Mouse (Mus musculus): ENCODE data around the gene Cyth1.

DNA sequence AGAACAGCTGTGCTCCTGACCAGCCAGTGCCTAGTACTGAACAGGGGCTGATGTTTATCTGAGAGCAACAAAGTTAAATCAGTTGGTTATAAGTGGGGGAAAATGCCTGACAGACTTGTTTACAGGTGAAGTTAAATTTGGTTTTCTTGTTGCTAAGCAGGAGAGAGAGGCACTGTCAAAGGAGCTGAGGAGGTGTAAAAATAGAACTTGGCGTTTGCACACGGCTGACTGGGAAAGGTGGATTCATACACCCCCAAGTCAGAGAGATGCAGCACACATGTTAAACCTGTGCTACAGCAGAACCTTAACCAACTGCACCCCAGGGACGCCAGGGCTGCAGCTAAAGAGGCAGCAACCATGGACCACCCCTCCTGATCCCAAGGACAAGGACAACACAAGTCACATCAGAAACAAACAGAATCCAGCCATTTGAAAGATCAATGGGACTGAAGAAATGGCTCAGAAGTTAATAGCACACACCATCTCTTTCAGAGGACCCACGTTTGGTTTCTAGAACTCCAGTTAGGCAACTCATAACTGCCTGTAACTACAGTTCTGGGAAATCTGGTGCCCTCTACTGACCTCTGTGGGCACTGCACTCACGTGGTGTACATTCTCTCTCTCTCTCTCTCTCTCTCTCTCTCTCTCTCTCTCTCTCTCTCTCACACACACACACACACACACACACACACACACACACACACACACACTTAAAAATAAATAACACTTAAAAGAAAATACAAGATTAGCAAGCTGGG lies 96.8 kb downstream of the Cyth1 start:
- no peak for TF ChIP-seq POLR2A (IDR thresholded peaks at IDR 0.05; ENCODE audit: low read depth, low read length)
- no peak for TF ChIP-seq CTCF (conservative IDR thresholded peaks at IDR 0.05; ENCODE audit: insufficient read depth, insufficient read length, low read depth, low read length)

All from kidney, adult 2 months (tissue).